Comparison of ENCODE assay signal across 11 mouse cellular contexts in genomic region chr11:50672866-50673265, GRCm38 (mm10).
DNase-seq lines count a peak whose midpoint lies in the region; ATAC-seq and TF ChIP-seq lines count a peak whose summit lies in the region.
"Had no signal": no experiment of that assay in that cellular context is flagged by ENCODE, and none has a peak within 500 bp of the region (broad histone marks: within the 10 kb centered on the region; RNA-seq: fewer than 3 reads in every experiment).

No protein-coding gene starts in this region.

- H3ac ChIP-seq in C2C12 (ENCODE audit: control insufficient read depth, insufficient read length, low read depth): peak overlapping the region; percentile 19

- H3K4me1 ChIP-seq in hindbrain, embryonic 14.5 days (replicated peaks; ENCODE audit: control insufficient read depth, insufficient read depth, low read length): 0 out of 2 replicates have a peak, but pooled peaks cover 13% of the 10 kb centered on the region
- peaks cover 8% of the 10 kb centered on the region; the same call in 1 of the 2 replicates for H3K4me1 ChIP-seq in hindbrain, embryonic 12.5 days

- ATAC-seq in hindbrain, embryonic 14.5 days (ENCODE audit: low FRiP score): peak; percentile 29; the same call in 1 of the 2 replicates
- no peak for ATAC-seq in hindbrain, embryonic 12.5 days (ENCODE audit: low FRiP score)

- TF ChIP-seq CTCF in C2C12 (IDR thresholded peaks at IDR 0.05; ENCODE audit: control insufficient read depth, insufficient read depth, insufficient read length): no peak

- H3K4me2 ChIP-seq in hindbrain, embryonic 14.5 days (replicated peaks): no peak overlapping the region
- H3K4me2 ChIP-seq in hindbrain, embryonic 12.5 days (replicated peaks): no peak overlapping the region

- no peaks in the 10 kb centered on the region for H3K36me3 ChIP-seq in hindbrain, embryonic 14.5 days (replicated peaks; ENCODE audit: control insufficient read depth, insufficient read depth)
- H3K36me3 ChIP-seq in hindbrain, embryonic 12.5 days: no peaks in the 10 kb centered on the region
- no peaks in the 10 kb centered on the region for H3K36me3 ChIP-seq in C2C12 (ENCODE audit: control insufficient read depth, insufficient read depth)

- H3K27me3 ChIP-seq in hindbrain, embryonic 14.5 days (ENCODE audit: control insufficient read depth, insufficient read depth, low read length): no peaks in the 10 kb centered on the region
- no peaks in the 10 kb centered on the region for H3K27me3 ChIP-seq in hindbrain, embryonic 12.5 days
- no peaks in the 10 kb centered on the region for H3K27me3 ChIP-seq in C2C12 (ENCODE audit: control insufficient read depth, insufficient read depth, insufficient read length)

- no peak overlapping the region for H3K27ac ChIP-seq in hindbrain, embryonic 14.5 days
- H3K27ac ChIP-seq in hindbrain, embryonic 12.5 days: no peak overlapping the region
- H3K27ac ChIP-seq: layer of hippocampus, adult 2 months had no signal

- no peaks in the 10 kb centered on the region for H3K9me3 ChIP-seq in hindbrain, embryonic 14.5 days (ENCODE audit: control insufficient read depth, low read length)
- no peaks in the 10 kb centered on the region for H3K9me3 ChIP-seq in hindbrain, embryonic 12.5 days (replicated peaks)

- no peak for DNase-seq in hindbrain, embryonic 14.5 days (ENCODE audit: low spot score)
- DNase-seq in cerebellum, adult 18-20 months: peak; percentile 79 to 81
- DNase-seq in gastrocnemius, postnatal 4 days (ENCODE audit: low spot score in 2 of 2): peak; percentile 51 to 72
- no peak for DNase-seq in lung, postnatal 14 days
- DNase-seq in layer of hippocampus, postnatal 36 days: no peak
- DNase-seq in c-Kit-positive CD71-positive TER-119-positive erythroid progenitor cells, embryonic 14.5 days (ENCODE audit: low spot score): no peak
- DNase-seq: lung, postnatal 36 days; retina, postnatal 1 day had no signal

- H3K4me3 ChIP-seq in hindbrain, embryonic 14.5 days (replicated peaks; ENCODE audit: low read length): no peak overlapping the region
- H3K4me3 ChIP-seq in hindbrain, embryonic 12.5 days: no peak overlapping the region
- H3K4me3 ChIP-seq in C2C12 (ENCODE audit: insufficient read depth, poor library complexity, severe bottlenecking): no peak overlapping the region
- H3K4me3 ChIP-seq: layer of hippocampus, adult 2 months had no signal

- WGBS in hindbrain, embryonic 14.5 days: 44% methylated on average over 7 of the region's 7 CpGs
- 57% methylated on average over 7 of the region's 7 CpGs for WGBS in hindbrain, embryonic 12.5 days

- H3K9ac ChIP-seq in hindbrain, embryonic 14.5 days: no peak overlapping the region
- no peak overlapping the region for H3K9ac ChIP-seq in hindbrain, embryonic 12.5 days

- no peaks in the 10 kb centered on the region for H3K79me2 ChIP-seq in C2C12 (ENCODE audit: control insufficient read depth, insufficient read depth)

- no peaks in the 10 kb centered on the region for H3K79me3 ChIP-seq in C2C12 (ENCODE audit: low read depth)

TF ChIP-seq in C2C12, 6 proteins besides CTCF, POLR2A, EP300 and RAD21:
- TF ChIP-seq MYOG (IDR thresholded peaks at IDR 0.05; ENCODE audit: control insufficient read depth, extremely low read depth, insufficient read length): no peak
- no peak for TF ChIP-seq CEBPB (IDR thresholded peaks at IDR 0.05; ENCODE audit: low read depth)
- TF ChIP-seq USF1 (IDR thresholded peaks at IDR 0.05; ENCODE audit: low read depth): peak; percentile 75
- TF ChIP-seq MYOD1 (IDR thresholded peaks at IDR 0.05; ENCODE audit: control insufficient read depth, insufficient read length, low read depth): peak; percentile 43
- no peak for TF ChIP-seq FOSL1 (IDR thresholded peaks at IDR 0.05; ENCODE audit: insufficient read depth, low read length, poor library complexity, severe bottlenecking)
- TF ChIP-seq MAX (IDR thresholded peaks at IDR 0.05): peak; percentile 96

Comparison
In these comparisons a context has a peak if more than half of its experiments do, and no peak if none do; other contexts are left out.
1. DNase-seq: peak in cerebellum, adult 18-20 months (2 of 2) and gastrocnemius, postnatal 4 days (2 of 2); none in hindbrain, embryonic 14.5 days (single experiment), lung, postnatal 14 days (single experiment), layer of hippocampus, postnatal 36 days (0 of 2) and c-Kit-positive CD71-positive TER-119-positive erythroid progenitor cells, embryonic 14.5 days (single experiment).